Mouse (Mus musculus) erythroid progenitor cell, adult 5-6 weeks (primary cell): Measurements from ENCODE around the gene Rpl36. TPM values are rescaled to one million over a fixed set of nuclear protein-coding genes. Genes with fewer than 3 reads are reported as not detected.

Source experiments
- ATAC-seq: replicated peaks from 2 replicates; pipeline ENCODE4 v1.8.0; 2016; ENCODE audit warnings: moderate number of reproducible peaks, mild to moderate bottlenecking, moderate TSS enrichment, inconsistent platforms; ENCODE audit not compliant: poor library complexity, low FRiP score, severe bottlenecking
- total RNA-seq, 2 experiments: library from RNA; stranded (forward) in 1 of 2; stranded (reverse) in 1 of 2; fragments of 150-400 nt in 1 of 2; fragments of 186-747, 209-891 nt in 1 of 2; gene quantifications; 2 replicates each; pipeline versions ENCODE4 v1.2.3 to v1.2.4; 2015 to 2017; ENCODE audit warnings: low replicate concordance in 2 of 2

Gene Rpl36
- total RNA-seq (2015; ENCODE audit: low replicate concordance) (298 and 344 TPM in 2 replicates), total RNA-seq (2017; ENCODE audit: low replicate concordance) (203 and 323 TPM in 2 replicates)

GRCm38 (mm10) chr17:56613236-56613844 is at the start of gene Rpl36:
Gene Rpl36 (plus strand): TSS chr17:56613416.
- ATAC-seq, result peak; percentile 69

- no peak for ATAC-seq
Measured at GRCm38 (mm10) chr17:56566293-56566692, 46.9 kb upstream of the Rpl36 start.

GRCm38 (mm10) chr17:56566918-56567317 is 46.3 kb upstream of the Rpl36 start:
- ATAC-seq, result no peak

- ATAC-seq, result no peak
Measured at GRCm38 (mm10) chr17:56567370-56567769, 45.8 kb upstream of the Rpl36 start.

- no peak for ATAC-seq
Measured at GRCm38 (mm10) chr17:56570287-56570686, 42.9 kb upstream of the Rpl36 start.

GRCm38 (mm10) chr17:56572154-56572553 is 41.1 kb upstream of the Rpl36 start:
- no peak for ATAC-seq

GRCm38 (mm10) chr17:56572939-56573338 is 40.3 kb upstream of the Rpl36 start:
- ATAC-seq, result no peak

- ATAC-seq, result no peak
Measured at GRCm38 (mm10) chr17:56583071-56583470, 30.1 kb upstream of the Rpl36 start.

- ATAC-seq, result no peak
Measured at GRCm38 (mm10) chr17:56583611-56584256, 29.5 kb upstream of the Rpl36 start.

GRCm38 (mm10) chr17:56584257-56585130 is 28.7 kb upstream of the Rpl36 start, which contains the start of the genes Safb2 and Safb:
Gene Safb2 (minus strand): TSS chr17:56584585.
Gene Safb (plus strand): TSS chr17:56584825.
- ATAC-seq, result peak; percentile 87

GRCm38 (mm10) chr17:56585171-56585821 is 27.9 kb upstream of the Rpl36 start:
- no peak for ATAC-seq

GRCm38 (mm10) chr17:56587773-56588172 is 25.4 kb upstream of the Rpl36 start:
- no peak for ATAC-seq

GRCm38 (mm10) chr17:56588921-56589320 is 24.3 kb upstream of the Rpl36 start:
- ATAC-seq, result no peak

GRCm38 (mm10) chr17:56592553-56592952 is 20.7 kb upstream of the Rpl36 start:
- no peak for ATAC-seq

GRCm38 (mm10) chr17:56593527-56594271 is 19.5 kb upstream of the Rpl36 start:
- no peak for ATAC-seq

- ATAC-seq, result no peak
Measured at GRCm38 (mm10) chr17:56603186-56604069, 9.8 kb upstream of the Rpl36 start.

GRCm38 (mm10) chr17:56604070-56604380 is 9.2 kb upstream of the Rpl36 start:
- ATAC-seq, result no peak

GRCm38 (mm10) chr17:56604422-56604821 is 8.8 kb upstream of the Rpl36 start:
- ATAC-seq, result no peak
